Mouse (Mus musculus): ENCODE results near the gene Pgs1. TPM values are rescaled to one million over a fixed set of nuclear protein-coding genes. Genes with fewer than 3 reads are reported as not detected.

Pgs1 gene
- total RNA-seq (2021) = 10 to 100 TPM; 17.8 to 21.6 TPM
- long read RNA-seq, experiment 1, transcript Pgs1-201 (10 exons, 2,197 nt) = minor isoform, 7 of 93 reads
- long read RNA-seq, experiment 1, transcript Pgs1-203 (10 exons, 2,863 nt) = major isoform, 61 of 93 reads
- long read RNA-seq, experiment 1, partial matches to known transcripts = 2 of 93 reads
- long read RNA-seq, experiment 1, other reads (novel, unspliced or antisense) = 23 of 93 reads
- long read RNA-seq, experiment 2, transcript Pgs1-203 (10 exons, 2,863 nt) = major isoform, 57 of 74 reads
- long read RNA-seq, experiment 2, partial matches to known transcripts = 0 of 74 reads
- long read RNA-seq, experiment 2, other reads (novel, unspliced or antisense) = 14 of 74 reads

DNA sequence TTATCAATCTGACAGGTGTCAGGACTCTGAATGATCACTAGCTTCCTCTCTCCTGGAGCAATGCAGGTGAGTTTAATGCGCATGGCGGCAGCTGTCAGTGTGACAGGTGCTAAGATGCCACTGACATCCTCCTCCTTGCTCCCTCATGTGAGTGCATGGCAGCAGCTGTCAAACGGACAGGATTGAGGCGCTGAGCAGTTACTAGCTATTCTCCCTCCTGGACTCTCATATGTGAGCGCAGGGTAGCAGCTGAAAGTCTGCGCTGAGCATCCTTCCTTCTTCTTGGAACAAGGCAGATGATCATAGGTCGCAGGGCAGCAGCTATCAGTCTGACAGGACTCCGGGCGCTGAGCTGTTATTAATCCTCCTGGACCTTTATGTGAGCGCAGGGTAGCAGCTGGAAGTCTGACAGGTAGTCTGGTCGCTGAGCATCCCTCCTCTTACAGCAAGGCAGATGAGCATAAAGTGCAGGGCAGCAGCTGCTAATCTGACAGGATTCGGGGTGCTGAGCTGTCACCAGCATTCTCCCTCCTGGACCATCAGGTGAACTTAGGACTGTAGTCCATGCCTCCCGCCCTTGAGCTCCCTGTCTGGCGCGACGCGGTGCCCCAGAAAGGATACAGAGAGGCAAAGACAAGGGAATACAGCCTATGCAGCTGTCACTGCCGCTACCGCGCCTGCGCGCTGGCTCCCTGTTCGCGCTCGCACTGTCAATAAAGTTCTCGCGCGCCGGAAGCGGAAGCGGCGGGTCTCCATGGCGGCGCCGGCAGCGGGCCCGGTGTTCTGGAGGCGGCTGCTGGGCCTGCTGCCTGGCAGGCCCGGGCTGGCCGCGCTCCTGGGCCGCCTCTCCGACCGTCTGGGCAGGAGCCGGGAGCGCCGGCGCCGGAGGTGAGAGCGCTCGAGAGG, at the start of gene Pgs1:
Gene Pgs1, plus strand, starts transcription at position 167 of the 906 bp plus-strand sequence.
- DNase-seq = peak; percentile 93

DNA sequence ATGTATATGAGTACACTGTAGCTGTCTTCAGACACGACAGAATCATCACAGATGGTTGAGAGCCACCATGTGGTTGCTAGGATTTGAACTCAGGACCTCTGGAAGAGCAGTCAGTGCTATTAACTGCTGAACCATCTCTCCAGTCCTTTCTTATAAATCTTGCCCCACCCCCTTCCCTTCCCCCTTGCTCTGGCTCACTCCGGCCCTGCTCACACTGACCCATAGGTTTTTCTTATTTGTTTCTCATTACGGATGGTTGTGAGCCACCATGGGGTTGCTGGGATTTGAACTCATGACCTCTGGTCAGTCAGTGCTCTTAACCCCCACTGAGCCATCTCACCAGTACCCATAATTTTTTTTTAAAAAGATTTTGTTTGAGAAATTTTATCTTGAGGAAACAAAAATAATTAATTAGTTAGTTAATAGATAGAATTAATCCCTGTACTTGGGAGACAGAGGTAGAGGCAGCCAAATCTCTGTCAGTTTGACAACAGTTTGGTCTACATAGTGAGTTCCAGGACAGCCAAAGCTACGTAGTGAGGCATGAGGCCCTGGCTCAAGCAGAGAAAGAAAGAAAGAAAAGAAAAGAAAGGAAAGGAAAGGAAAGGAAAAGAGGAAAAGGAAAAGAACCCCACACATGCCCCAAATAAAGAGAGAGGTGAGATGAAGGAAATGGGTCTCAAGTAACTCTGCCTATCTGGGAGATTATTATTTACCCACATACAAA, 46.9 kb upstream of the Pgs1 start:
- no peak for DNase-seq

DNA sequence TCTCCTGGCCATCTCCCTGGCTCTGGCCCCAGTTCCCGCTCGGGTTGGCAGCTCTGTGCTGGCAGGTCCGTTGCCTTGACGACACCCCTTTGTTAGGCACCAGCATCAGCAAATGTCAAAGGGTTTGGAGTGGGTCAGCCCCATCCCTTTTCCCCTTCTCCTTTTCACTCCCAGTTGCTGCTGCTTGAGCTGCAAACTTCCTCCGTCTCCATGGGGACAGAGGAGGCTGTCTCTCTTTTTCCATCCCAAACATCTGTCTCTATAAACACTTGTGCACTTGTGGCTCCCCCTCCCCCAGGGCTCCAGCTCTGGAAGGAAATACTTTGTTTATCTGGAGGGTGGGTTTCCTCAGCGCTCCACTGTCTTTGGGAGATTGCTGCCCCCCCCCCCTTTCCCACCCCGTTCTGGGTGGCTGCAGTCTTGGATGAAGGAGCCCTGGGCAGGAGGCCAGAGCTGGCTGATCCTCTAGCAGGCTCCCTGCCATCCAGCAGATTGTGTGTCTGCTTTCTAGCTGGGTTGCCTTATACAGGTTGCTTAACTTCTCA, 46.3 kb upstream of the Pgs1 start:
- peak; percentile 91 for DNase-seq

DNA sequence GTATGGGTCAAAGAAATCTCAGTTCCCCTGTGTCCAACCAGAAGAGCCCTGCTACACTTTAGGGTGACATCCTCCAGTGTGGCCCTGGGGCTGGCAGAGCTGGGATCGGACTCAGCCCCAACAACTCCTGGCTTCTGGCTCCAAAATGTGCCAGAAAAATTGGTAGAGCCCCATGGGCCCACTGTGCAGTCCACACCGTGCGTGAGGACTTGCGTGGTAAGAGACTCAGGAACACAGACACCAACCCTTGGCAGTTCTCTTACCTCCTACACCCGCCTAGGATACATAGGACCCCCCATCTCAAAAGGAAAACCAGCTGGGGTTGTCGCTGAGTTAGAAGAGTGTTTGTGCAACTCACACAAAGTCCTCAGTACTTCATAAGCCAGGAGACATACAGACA, 45.2 kb upstream of the Pgs1 start:
- no peak for DNase-seq

DNA sequence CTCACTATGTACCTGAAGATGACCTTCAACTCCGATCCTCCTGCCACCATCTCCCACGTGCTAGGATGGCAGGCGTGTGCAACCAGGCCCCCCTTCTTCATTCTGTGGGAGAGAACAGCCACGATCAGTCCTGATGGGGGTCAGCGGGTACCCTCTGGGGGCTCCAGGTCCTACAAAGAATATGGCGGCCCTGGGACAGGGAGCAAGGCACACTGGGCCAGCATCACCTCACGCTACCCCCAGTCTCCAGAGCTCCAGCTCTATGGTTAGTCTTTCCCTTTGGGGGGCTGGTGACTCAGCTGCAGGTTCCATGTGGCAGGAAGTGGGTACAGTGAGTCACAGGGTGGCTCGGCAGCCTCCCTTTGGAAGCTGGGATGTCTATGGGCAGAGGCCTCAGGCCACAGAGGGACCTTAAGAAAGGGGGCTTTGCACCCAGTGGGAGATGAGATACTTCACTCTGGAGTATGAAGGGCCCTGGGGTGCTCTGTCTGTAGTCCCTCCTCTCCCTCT, 44.7 kb upstream of the Pgs1 start:
- no peak for DNase-seq

DNA sequence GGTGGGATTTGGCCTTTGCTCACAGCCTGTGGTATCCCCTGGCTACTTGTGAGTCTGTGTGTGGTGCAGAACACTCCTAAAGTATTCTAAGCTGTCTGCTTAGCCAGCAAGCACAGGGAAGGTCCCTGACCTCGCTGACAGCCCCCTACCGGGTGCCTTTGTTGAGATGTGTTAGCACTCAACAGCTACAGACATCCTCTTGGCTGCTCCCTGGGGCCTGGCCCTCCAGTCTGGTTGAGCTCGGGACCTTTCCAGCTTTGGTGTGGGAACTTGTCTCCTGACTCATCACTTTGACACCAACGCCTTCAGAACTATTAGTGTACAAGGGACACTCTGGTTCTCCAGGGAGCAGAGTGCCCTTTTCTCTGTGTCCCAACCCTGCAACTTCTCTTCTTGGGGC, 44.2 kb upstream of the Pgs1 start:
- no peak for DNase-seq

DNA sequence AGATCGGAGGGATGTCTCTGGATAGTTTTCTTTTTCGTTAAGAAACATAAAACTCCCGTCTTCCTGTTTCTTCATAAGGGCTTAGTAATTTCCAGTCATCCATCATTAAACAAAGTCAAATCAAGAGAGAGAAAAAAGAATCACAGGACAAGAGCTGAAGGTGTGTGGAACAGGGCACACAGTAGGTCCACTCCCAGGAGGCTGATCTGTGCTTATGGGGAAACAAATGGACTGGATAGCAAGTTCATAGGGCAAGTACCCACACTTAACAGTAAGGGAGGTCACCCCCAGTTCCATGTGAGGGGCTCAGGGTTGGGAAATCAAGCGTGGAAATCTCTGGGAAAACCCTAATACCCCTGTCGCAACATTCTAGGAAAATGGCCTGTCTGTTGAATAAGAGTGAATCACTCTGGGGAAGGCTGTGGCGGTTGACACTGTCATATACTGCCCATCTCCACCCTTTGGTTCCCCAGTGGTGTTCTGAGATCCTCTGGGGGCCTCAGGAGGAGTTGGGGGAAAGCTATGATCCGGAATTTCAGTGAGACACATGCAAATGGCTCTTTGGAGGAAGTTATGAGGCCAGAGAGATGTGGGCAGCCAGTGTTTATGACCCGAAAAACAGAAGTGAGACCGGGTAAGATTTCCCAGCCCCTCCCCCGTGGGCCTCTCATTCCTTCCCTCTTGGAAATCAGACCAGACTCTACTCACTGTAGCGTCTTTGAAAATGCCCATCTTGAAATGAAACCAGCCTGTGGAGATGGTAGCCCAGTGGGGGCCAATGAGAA, 39.7 kb upstream of the Pgs1 start:
- no peak for DNase-seq

DNA sequence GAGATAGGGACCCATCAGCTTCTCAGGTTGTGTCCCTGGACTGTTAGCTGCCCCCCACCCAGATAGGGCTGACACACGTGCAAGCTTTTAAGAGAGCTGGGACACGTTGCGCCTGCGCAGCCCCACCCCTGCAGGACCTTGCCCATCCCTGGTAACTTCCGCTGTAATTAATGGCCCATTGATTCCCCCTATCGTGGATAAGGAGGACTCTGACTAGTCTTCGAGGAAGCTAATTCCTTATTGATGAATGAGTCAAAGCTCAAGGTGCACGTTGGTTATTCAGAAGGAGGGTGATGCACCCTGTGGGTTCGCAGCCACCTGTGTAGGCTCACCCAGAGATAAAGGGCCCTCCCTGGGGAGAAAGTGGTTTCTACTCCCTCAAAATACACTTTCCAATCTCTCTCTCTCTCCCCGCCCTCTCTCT, 39.1 kb upstream of the Pgs1 start:
- DNase-seq = no peak

DNA sequence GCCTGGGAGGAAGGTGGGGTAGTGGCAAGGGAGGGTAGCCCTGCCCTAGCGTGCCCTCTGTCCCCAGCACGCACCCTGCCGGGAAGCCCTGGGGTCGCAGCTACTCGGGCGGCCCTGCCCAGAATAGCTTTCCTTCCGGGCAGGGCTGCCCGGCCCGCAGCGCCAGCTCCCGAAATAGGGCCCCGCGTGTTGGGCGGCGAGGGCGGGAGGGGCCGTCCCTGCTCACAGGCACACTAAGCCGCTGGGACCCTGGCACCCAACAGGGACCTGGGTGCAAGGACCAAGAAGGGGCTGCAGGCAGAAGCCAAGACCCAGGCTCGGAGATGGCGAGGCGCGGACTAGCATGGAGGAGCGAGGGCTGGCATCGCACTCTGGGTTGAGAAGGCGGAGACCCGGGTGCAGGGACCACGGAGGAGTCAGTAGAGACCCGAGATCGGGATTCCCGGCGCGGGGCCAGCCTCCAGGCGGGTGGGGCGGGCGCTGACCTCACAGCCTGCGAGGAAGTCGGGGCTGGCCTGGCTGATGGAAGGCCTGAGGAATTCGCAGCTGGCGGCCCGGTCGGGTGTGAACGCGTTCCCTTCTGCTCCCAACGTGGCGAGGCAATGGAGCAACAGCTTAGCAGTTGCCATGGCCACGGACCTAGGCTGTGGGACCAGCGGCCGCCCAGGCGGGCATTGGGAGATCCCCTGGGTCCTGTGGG, 36.5 kb upstream of the Pgs1 start:
- peak; percentile 96 for DNase-seq

DNA sequence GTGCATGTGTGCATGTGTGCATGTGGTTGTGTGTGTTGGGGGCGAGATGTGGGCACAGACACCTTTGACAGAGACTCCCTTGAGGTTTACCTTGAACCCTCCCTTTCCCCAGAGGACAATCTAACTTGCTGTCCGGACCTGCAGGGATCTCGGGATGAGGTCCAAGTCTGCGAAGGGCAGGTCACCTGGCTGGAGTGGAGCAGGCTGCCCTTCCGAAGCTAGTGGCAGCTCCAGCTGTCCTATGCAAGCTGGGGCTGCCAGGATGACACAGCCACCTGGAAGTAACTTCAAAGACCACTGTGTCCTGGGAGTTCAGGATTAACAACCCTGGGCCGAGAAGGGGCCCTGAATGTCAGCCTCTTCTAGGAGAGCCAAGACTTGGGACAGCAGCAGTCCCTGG, 34.7 kb upstream of the Pgs1 start:
- DNase-seq = no peak

DNA sequence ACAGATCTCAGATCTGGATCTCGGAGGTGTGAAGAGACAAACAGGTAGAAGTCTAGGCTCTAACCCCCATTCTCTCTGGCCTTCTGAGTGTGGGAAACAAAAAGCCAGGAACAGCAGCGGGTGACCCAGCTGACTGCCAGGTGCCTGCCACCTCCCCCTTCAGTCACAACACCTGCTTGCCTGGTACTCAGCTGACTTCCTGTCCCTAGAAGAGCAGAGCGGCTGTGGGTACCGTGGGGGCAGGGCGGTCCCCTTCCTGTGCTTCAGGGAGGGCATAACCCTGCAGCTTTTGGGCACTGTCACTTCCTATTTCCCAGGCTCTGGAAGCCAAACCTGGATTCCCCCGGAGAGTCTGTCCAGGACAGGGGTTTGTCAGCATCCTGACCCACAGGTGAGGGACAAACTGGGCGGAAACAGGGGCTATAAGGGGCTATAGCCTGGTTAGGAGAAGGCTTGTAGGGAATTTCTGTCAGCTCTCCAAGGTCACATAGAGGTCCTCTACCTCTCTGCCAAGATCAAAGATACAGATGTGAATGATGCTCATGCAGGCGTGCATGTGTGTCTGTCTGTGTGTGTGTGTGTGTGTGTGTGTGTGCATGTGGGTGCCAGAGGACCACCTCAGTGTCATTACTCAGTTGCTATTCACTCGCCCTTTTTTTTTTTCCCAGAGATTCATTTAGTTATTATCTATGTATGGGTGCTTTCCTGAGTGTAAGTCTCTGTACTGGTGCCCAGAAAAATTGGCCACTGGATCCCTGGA, 33.7 kb upstream of the Pgs1 start:
- no peak for DNase-seq

DNA sequence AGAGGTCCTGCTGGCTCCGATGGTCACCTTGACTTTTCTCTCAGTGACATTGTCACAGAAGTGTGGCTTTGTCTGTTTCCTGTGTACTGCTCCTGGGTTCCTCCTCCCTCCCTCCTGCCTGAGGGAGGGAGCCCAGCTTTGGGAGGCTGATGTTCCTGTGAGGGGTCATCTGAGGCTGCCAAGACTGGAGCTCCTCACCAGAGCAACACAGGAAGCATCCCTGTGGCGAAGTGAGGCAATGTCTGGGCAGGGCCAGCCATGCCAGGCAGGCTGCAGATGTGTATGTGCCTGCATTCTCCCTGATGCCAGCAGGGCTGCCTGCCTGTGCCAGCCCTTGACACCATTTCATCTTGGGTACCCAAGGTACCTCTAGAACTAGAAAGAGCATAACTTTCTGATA, 32.0 kb upstream of the Pgs1 start:
- no peak for DNase-seq

DNA sequence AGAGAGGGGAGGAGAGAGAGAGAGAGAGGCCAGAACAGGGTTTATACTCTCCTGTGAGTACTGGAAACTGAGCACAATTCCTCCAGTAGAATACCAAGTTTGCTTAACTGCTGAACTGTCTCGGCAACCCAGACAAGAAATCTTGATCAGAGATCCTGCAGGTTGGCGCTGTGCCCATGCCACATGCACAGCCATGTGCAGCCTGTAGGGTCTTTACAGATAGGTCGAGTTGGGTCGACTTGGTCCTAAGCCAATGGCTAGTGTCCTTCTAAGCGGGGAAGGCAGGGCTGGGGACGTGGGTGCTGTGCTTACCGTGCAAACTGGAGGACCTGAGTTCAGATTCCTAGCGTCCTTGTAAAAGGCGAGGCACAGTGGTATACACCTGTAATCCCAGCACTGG, 31.3 kb upstream of the Pgs1 start:
- DNase-seq = no peak

DNA sequence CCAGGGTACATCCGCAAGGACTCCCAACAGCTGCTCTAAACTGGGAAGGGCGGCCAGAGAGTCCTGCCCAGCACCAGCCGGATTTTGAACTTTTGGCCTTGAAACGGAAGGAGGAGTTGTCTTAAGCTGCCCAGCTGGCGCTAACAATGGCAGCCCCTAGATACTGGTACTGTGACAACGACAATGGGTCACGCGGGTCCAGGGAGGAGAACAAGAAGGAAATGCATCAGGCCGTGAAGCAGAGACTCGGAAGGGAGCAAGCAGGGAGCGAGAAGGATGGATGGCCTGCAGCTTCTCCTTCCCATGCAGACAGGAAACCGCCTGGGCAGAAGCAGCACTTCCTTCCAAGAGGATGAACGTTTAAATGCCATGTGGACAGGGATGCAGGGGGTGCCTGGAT, 30.5 kb upstream of the Pgs1 start:
- DNase-seq = no peak

DNA sequence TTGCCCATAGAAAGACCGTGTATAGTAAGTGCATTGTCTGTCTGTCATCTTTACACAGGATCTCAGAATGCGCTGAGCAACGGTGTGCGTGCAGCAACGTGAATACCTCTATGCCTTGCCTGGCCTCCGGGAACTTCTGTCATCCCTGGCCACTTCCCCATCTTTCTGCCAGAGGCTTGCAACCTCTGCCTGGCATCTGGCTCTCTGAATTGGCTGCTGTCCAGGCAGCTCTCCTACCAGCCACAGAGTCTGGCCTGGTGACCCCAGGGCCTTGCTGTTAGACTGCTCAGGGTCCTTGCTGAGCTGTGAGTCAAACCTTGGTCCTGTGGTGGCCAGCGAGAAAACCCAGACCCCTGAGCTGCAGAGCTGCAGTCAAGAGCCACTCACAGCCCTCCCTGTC, 27.9 kb upstream of the Pgs1 start:
- no peak for DNase-seq

DNA sequence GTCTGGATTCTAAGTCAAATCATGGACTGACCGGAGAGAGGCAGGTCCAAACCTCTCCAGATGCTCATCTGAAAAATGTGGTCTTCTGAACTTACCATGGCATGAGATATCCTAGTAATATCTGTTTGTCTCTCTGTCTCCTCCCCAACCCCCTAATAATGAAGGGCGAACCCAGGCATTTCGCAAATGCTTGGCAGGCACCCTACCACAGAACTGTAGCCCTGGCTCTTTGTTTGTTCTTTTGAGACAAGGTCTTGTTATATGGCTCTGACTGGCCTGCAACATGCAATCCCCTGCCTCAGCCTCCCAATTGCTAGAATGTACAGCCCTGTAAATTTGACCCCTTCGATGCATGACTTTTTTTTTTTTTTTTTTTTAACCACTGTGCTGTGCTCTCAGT, 26.9 kb upstream of the Pgs1 start:
- no peak for DNase-seq

DNA sequence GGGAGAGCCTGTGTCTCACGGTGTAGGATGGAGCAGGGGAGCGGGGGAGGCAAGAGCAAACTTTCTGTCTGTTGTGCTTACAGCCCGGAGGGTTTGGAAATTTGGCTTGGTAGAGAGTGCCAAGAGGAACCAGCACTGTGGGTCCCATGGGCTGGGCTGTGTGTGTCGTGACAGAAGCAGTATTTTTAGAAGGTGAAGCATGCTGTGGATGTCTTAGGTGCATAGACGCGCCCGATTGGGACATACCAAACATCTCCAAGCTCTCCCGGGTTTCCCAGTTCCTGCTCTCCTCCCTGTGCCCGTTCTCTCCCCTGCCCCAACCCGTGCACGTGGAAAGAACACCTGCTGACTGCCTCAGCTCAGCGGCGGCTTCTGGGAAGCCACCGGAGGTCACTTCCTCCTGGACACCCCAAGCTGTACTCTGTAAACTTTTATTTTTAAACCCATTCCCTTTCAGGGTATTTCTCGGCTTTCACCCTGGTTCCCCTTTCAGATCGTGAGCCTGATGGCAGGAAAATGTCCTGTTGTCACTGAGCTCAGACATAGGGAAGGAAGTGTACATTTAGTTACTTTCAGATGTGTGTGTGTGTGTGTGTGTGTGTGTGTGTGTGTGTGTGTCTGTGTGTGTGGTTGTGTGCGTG, 26.2 kb upstream of the Pgs1 start:
- no peak for DNase-seq

DNA sequence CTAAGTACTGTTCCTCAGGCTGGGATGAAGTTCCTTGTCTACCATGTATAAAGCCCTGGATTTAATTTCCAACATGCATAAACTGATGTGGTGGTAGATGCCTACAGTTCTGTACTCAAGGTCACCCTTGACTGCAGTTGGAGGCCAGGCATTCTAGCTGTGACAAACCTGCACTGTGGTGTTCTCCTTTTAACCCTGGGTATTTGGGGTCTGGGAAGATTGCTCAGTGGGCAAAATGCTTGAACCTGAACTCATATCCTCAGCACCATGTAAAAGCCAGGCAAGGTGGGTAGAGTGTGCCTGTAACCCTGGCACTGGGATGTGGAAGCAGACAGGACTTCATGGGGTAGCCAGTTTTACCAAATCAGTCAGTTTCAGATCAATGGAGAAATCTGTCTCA, 25.5 kb upstream of the Pgs1 start:
- DNase-seq = no peak

DNA sequence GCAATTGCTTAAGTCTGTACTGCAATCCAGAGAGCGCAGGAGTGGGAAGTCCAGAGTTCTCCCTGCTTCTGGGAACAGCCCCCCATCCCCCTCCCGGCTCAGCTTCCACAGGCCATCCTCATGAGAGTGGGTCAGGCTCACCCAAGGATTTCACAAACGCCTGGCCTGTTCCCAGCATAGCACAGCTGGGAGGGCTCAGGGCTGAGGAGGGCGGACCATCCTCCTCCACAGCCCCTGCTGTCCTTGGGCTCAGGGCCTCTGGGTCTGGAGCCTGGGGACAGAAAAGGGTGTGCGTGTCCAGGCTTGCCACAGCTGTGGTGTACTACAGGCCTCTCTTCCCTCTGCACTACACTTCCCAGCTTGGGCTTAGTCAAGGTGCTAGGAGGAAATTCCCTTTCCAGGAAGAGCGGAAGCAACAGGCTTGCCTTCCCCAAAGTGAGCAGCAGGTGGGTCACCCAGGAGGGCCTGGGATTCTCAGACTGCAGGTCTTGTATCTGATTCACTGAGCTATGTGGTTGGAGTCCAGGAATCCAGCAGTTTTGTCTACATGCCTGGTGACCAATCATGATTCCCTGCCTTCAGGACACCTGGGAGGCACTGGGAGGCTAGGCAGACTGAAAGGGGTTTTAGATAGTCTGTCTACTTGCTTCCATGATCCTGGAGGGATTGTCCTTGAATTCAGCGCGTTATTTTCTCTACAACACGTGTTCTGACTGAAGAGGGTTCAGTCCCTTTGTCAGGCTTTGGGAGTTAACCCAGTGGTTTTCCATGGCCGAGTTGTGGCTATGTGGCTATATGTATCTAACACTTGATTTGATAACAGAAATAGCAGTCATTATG, 23.6 kb upstream of the Pgs1 start:
- DNase-seq = peak; percentile 79
